Mouse (Mus musculus): ENCODE results near the gene Otulin.

- TF ChIP-seq CTCF (conservative IDR thresholded peaks at IDR 0.05 in 1 of 2, IDR thresholded peaks at IDR 0.05 in 1 of 2; ENCODE audit: low read depth in 2 of 2, low read length in 2 of 2) (no peak), JUN (IDR thresholded peaks at IDR 0.05; ENCODE audit: insufficient read depth, low read depth, low read length) (no peak), POLR2A (IDR thresholded peaks at IDR 0.05; ENCODE audit: low read depth, low read length) (no peak), ELF1 (IDR thresholded peaks at IDR 0.05; ENCODE audit: low read depth, low read length) (no peak), UBTF (IDR thresholded peaks at IDR 0.05; ENCODE audit: low read depth, low read length) (no peak), ETS1 (conservative IDR thresholded peaks at IDR 0.05; ENCODE audit: low read depth, low read length) (0 out of 2 replicates have a peak, but pooled peaks have one; percentile 8), ZNF384 (IDR thresholded peaks at IDR 0.05; ENCODE audit: low read depth, low read length) (no peak), SMC3 (IDR thresholded peaks at IDR 0.05; ENCODE audit: low read depth, low read length) (no peak), PAX5 (IDR thresholded peaks at IDR 0.05; ENCODE audit: low read length) (no peak), EP300 (IDR thresholded peaks at IDR 0.05; ENCODE audit: low read length) (no peak), POLR2AphosphoS2 (IDR thresholded peaks at IDR 0.05; ENCODE audit: low read depth, low read length) (no peak), RAD21 (IDR thresholded peaks at IDR 0.05; ENCODE audit: low read depth, low read length) (no peak), CHD2 (IDR thresholded peaks at IDR 0.05; ENCODE audit: low read length) (no peak)
Observed at GRCm38 (mm10) chr15:27641171-27641570, 10.7 kb upstream of the Otulin start.
